Mouse (Mus musculus): Measurements from ENCODE around the gene Olfr1155.

Gene Olfr1155

GRCm38 (mm10) chr2:87945037-87945436, at the start of gene Olfr1155:
TSS of gene Olfr1155 (minus strand) at chr2:87945137.
- DNase-seq (ENCODE audit: low read depth, low spot score): no peak

GRCm38 (mm10) chr2:87989813-87990212, 44.9 kb upstream of the Olfr1155 start, which contains the start of gene Olfr1158:
TSS of gene Olfr1158 (plus strand) at chr2:87990113.
- no peak for DNase-seq (ENCODE audit: low read depth, low spot score)

GRCm38 (mm10) chr2:87974563-87974962, 29.6 kb upstream of the Olfr1155 start, which contains the start of gene Olfr74:
TSS of gene Olfr74 (minus strand) at chr2:87974663.
- DNase-seq (ENCODE audit: low read depth, low spot score): no peak

- no peak for DNase-seq (ENCODE audit: low read depth, low spot score)
These were observed 23.3 kb upstream of the Olfr1155 start, which contains the start of gene Olfr1157 for GRCm38 (mm10) chr2:87968199-87968598. TSS of gene Olfr1157 (minus strand) at chr2:87968299.

GRCm38 (mm10) chr2:87953000-87953399, 8.1 kb upstream of the Olfr1155 start, which contains the start of gene Olfr1156:
TSS of gene Olfr1156 (minus strand) at chr2:87953100.
- DNase-seq (ENCODE audit: low read depth, low spot score): no peak

GRCm38 (mm10) chr2:87905066-87905465, 39.9 kb downstream of the Olfr1155 start, which contains the start of gene Olfr1154:
TSS of gene Olfr1154 (minus strand) at chr2:87905166.
- no peak for DNase-seq (ENCODE audit: low read depth, low spot score)

- DNase-seq (ENCODE audit: low read depth, low spot score): no peak
These were observed 50.3 kb downstream of the Olfr1155 start, which contains the start of gene Olfr1153 for GRCm38 (mm10) chr2:87894662-87895061. TSS of gene Olfr1153 (plus strand) at chr2:87894962.

All from CD4-positive, CD25-positive, alpha-beta regulatory T cell, adult 2 months (primary cell).